Mouse (Mus musculus): ENCODE measurements around the gene Serping1.
"Not testable (repeated sequence)": the region's sequence is repeated elsewhere in the genome, so short reads cannot be mapped to it uniquely, and the experiment has no call there.

The Serping1 gene

GRCm38 (mm10) chr2:84736312-84737161, 38.7 kb downstream of the Serping1 start:
- no peak for DNase-seq

- no peak for DNase-seq
These were observed 39.8 kb downstream of the Serping1 start for GRCm38 (mm10) chr2:84735346-84735920.

- DNase-seq: no peak
These were observed 40.3 kb downstream of the Serping1 start for GRCm38 (mm10) chr2:84734919-84735318.

- no peak for DNase-seq
These were observed 40.8 kb downstream of the Serping1 start for GRCm38 (mm10) chr2:84734351-84734864.

DNA sequence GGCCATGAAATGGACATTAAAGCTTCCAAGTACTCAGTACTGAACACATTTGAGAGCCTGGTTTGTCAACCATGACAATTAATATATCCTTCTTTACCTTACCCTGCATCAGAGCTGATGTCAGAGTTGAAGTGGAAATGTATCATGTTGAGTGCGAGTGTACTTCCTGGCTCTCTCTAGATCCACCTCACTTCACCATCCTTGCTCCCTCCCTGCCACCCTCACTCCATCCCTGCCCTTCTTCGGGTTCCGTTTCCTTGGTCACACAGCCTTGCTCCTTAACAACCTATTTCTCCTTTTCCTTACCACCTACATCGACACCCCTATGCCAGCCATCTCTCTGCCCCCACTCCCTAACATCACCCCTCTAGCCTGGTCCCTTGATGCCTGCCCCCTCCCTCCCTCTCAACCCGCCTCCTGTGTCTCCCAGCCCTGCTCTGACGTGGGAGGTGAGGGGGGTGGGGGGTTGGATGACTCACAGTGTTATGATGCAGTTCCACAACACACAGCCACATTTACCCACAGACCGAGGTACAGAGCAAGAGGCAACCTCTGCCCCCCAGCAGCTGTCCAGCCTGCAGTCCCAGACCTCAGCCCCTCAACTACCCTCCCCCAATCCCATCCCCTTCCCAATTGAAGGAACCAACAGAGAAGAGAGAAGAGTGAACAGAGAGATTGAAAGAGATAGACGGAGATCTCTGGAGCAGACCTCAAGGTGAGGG, 41.5 kb downstream of the Serping1 start, which contains the start of gene Ypel4:
TSS of gene Ypel4 (plus strand) at position 480 of the 722 bp plus-strand sequence.
- DNase-seq: peak; percentile 73

DNA sequence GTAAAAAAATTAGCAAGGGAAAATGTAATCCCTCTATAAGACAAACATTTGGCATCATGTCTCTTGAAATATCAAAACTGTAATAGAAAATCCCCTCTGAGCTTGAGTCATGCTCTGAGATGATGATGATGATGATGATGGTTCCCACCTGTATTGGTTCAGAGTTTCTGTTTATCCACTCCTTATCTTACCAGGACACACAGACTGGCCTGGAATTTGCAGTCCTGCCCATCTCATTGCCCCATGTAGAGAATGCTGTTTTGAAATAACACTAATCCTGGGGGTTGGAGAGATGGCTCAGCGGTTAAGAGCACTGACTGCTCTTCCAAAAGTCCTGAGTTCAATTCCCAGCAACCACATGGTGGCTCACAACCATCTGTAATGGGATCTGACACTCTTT, 42.9 kb downstream of the Serping1 start:
- no peak for DNase-seq

DNA sequence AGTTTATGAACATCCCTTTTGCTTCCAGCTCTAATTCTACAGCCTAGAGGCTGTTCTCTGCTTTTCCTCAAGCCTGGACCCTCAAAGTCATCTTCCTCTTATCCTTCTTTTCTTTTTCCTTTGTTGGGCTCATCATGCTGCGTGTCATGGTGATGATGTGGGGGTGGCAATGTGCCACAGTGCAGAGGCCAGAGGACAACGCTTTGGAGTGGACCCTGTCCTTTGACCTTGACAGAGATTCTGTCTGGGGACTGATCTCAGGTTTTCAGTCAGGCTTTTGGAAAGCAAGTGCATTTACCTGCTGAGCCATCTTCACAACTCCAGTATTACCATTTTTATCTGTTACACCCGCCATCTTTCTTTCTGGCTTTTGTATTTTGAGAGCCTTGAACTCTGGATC, 44.0 kb downstream of the Serping1 start:
- no peak for DNase-seq

DNA sequence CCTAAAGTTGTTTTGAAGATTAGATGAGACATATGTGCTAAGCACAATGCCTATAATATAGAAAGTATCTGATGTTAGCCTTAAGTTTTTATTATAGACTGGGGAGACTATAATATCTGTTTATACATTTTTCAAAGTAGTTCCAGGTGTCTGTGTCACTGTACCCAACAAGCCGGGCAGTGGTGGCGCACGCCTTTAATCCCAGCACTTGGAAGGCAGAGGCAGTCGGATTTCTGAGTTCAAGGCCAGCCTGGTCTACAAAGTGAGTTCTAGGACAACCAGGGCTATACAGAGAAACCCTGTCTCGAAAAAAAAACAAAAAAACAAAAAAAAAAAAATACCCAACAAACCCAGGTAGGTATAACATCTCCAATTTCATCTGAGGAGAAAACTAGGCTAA, 47.1 kb downstream of the Serping1 start:
- not testable (repeated sequence) for DNase-seq

DNA sequence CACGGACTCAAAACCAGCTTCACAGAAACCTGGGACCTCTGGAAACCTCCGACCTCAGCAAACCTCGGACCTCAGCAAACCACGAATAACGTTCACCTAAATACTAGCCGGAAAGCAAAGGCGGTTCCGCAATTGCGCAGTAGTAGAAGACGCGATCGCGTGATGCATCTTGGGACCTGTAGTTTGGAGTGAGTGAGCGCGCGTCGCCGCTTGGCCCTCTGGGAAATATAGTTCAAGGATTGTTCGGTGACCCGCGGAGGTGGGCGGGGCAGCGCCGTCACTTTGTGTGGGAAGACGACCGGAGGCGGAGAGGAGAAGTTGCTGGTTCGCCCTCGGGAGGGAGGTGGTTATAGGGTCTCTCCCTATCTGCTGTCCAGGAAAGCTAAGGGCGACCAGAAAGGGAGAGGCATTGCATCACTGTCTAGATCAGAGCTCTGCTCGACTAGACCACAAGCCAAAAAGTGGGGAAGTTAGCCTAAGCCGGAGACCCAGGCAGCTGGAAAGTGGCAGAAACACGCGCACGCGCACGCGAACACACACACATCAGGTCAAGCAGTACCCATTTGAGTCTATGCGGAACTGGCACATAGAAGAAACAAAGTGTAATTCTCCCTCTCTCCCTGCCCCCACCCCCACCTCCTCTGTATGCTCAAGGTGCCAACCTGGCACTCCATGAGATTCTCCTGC, 47.9 kb downstream of the Serping1 start, which contains the start of gene Clp1:
TSS of gene Clp1 (minus strand) at position 179 of the 687 bp plus-strand sequence.
- DNase-seq: peak; percentile 98

DNA sequence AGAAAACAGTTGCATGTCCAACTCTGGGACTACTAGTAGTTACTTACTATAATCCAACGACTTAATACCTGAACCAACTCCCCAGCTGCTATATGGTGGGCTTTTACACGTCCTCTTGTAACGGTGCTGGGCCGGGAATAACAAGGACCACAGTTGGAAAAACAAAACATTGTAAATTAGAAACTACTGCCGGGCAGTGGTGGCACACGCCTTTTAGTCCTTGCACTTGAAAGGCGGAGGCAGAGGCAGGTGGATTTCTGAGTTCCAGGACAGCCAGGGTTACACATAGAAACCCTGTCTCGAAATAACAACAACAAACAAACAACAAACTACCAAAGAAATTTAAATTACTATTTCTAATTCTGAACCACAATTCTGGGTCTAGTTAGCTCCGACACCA, 48.5 kb downstream of the Serping1 start:
- no peak for DNase-seq

GRCm38 (mm10) chr2:84725770-84726169, 49.5 kb downstream of the Serping1 start:
- no peak for DNase-seq

DNA sequence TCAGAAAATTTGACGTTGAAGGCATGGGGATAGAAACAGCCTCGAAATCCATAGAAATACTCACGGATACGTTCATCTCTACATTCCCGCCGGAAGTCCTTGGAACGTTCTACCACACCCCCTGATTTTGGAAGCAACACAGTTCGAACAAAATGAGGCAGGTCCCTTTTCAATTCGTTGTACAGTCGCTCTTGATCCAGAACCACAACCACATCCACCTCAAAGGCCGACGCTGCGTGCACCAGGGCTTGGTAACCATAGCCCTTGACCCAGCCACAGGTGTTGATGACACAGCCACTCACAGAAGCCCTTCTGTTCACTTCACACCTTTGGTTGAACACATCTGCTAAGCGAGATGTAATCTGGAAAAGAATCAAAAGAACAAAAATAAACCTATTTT, 51.4 kb downstream of the Serping1 start:
- DNase-seq: no peak

DNA sequence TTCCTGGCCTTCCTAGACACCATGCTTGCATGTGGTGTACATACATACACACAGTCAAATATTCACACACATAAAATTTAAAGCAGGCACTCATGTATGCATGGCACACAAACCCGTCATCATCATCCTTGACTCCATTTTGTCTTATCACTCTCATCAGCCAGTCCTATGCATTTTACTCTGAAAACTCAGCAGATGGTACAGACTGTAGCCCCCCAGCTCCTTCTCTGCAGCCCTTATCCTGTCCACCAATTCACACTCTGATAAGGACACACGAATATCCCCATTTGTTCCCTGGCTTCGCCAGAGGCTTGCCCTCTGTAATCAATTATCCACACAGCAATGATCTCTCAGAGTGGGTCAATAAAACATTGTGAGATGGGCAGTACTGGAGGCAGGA, 54.1 kb downstream of the Serping1 start:
- no peak for DNase-seq

- no peak for DNase-seq
These were observed 54.5 kb downstream of the Serping1 start for GRCm38 (mm10) chr2:84720718-84721117.

DNA sequence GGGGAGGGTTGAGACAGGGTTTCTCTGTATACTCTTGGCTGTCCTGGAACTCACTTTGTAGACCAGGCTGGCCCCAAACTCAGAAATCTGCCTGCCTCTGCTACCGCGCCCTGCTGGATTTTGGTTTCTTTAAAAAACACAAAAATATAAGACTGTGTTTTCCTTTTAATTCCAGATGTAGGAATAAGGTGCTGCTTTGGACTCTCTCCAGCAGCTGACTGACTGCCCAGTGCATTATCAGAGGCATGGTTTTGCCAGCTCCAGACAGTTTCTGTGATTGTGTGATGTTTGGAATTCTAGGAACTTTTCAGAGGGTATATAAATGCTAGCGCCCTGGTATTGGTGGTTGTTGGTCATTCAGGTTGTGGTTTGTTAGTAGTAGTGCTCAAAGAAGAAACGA, 57.9 kb downstream of the Serping1 start:
- no peak for DNase-seq

- no peak for DNase-seq
These were observed 58.6 kb downstream of the Serping1 start for GRCm38 (mm10) chr2:84716423-84717355.

GRCm38 (mm10) chr2:84715562-84716361, 59.5 kb downstream of the Serping1 start:
- peak; percentile 92 for DNase-seq

All from lung, postnatal 10 days (tissue).